Mouse (Mus musculus) forebrain, embryonic 11.5 days (tissue): ENCODE results near the gene Olfr960. TPM values are rescaled to one million over a fixed set of nuclear protein-coding genes. Genes with fewer than 3 reads are reported as not detected.

ENCODE experiments used
- ATAC-seq: fragments of 200-750 bp; cut with Nextera tagmentation; replicated peaks from 2 replicates; pipeline ENCODE4 v1.8.0; 2017; ENCODE audit warnings: moderate TSS enrichment; ENCODE audit not compliant: low FRiP score
- DNase-seq: peaks from one replicate; pipeline ENCODE4 v3.0.0-alpha.2; 2017; ENCODE audit warnings: low spot score
- H3K27ac ChIP-seq: fragments of 300-500 bp; sonication (generic); 2 replicates; pipeline ENCODE4 v1.5.1; 2014; ENCODE audit warnings: low read depth, low read length
- H3K27me3 ChIP-seq: fragments of 300-500 bp; sonication (generic); 2 replicates; pipeline ENCODE4 v1.6.1; 2014; ENCODE audit warnings: mild to moderate bottlenecking, low read length, mixed read lengths; ENCODE audit not compliant: control insufficient read depth, insufficient read depth
- H3K36me3 ChIP-seq: fragments of 300-500 bp; sonication (generic); 2 replicates; pipeline ENCODE4 v1.6.1; 2014; ENCODE audit warnings: mild to moderate bottlenecking, low read length, moderate library complexity, mixed read lengths; ENCODE audit not compliant: control insufficient read depth, insufficient read depth
- H3K4me1 ChIP-seq: fragments of 300-500 bp; sonication (generic); replicated peaks from 2 replicates; pipeline ENCODE4 v1.6.1; 2014; ENCODE audit warnings: low read length, mixed read lengths; ENCODE audit not compliant: control insufficient read depth, insufficient read depth
- H3K4me2 ChIP-seq: fragments of 300-500 bp; sonication (generic); 2 replicates; pipeline ENCODE4 v1.6.1; 2014; ENCODE audit warnings: low read depth, mild to moderate bottlenecking, low read length, moderate library complexity, mixed read lengths; ENCODE audit not compliant: severe bottlenecking
- H3K4me3 ChIP-seq: fragments of 300-500 bp; sonication (generic); 2 replicates; pipeline ENCODE4 v1.5.1; 2014; ENCODE audit warnings: low read depth, low read length
- H3K9ac ChIP-seq: fragments of 300-500 bp; sonication (generic); 2 replicates; pipeline ENCODE4 v1.6.1; 2014; ENCODE audit warnings: low read length
- H3K9me3 ChIP-seq: fragments of 300-500 bp; sonication (generic); 2 replicates; pipeline ENCODE4 v1.6.1; 2016; ENCODE audit warnings: low read length, mixed read lengths; ENCODE audit not compliant: control insufficient read depth
- WGBS: fragments of 180-500 bp; shearing (Covaris S2); extraction: QIAGEN DNeasy Blood & Tissue Kit; methylation state at CpG from one replicate; pipeline ENCODE4 v1.1.7; 2014; 5-methylcytosine and 5-hydroxymethylcytosine counted together
- polyA plus RNA-seq: library from polyadenylated mRNA; unstranded; fragments of >200 nt; fragmentation: Nextera tagmentation; extraction: Ambion mirVana; gene quantifications from 2 replicates; pipeline ENCODE4 v1.2.1, GENCODE M21; 2014

Olfr960 gene
- polyA plus RNA-seq, 1 experiment from 2014 or later, result not detected

DNA sequence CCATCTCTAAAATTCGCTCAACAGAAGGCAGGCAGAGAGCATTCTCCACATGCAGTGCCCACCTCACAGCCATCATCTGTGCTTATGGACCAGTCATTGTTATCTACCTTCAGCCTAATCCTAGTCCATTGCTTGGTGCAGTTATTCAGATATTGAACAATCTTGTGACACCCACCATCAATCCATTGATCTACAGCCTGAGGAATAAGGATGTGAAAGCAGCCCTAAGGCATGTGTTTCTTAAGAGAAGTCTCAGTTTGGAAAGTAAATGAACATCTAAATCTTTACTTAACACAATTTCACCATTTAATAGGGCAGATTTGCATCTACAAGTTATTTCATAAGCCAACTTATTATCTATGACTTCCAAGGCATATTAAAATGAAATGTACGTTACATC, 48.5 kb downstream of the Olfr960 start:
- H3K4me3 ChIP-seq, result no peak overlapping the region
- no peaks in the 10 kb centered on the region for H3K9me3 ChIP-seq
- 86% methylated on average over 2 of the region's 2 CpGs for WGBS
- H3K36me3 ChIP-seq, result no peaks in the 10 kb centered on the region
- H3K9ac ChIP-seq, result no peak overlapping the region
- no peaks in the 10 kb centered on the region for H3K27me3 ChIP-seq
- DNase-seq (no peak), ATAC-seq (no peak)
- no peak overlapping the region for H3K27ac ChIP-seq
- no peak overlapping the region for H3K4me2 ChIP-seq
- H3K4me1 ChIP-seq, result no peaks in the 10 kb centered on the region

Other genes starting within 250 kb of the Olfr960 start
- not detected in 2 replicates for gene Olfr951, start 234.0 kb upstream of the Olfr960 start, polyA plus RNA-seq
- gene Olfr952, start 194.2 kb upstream of the Olfr960 start, polyA plus RNA-seq, result not detected in 2 replicates
- gene Olfr954, start 164.7 kb upstream of the Olfr960 start, polyA plus RNA-seq, result not detected in 2 replicates
- not detected in 2 replicates for gene Olfr955, start 149.4 kb upstream of the Olfr960 start, polyA plus RNA-seq
- not detected in 2 replicates for gene Olfr44, start 127.4 kb upstream of the Olfr960 start, polyA plus RNA-seq
- gene Olfr957, start 105.6 kb upstream of the Olfr960 start, polyA plus RNA-seq, result not detected in 2 replicates
- gene Olfr958, start 67.3 kb upstream of the Olfr960 start, polyA plus RNA-seq, result not detected in 2 replicates
- not detected in 2 replicates for gene Olfr959, start 45.8 kb upstream of the Olfr960 start, polyA plus RNA-seq
- gene AW551984, start 17.0 kb upstream of the Olfr960 start, polyA plus RNA-seq, result 16.0 and 17.4 TPM in 2 replicates
- gene Olfr148, start 10.7 kb upstream of the Olfr960 start, polyA plus RNA-seq, result not detected in 2 replicates
- gene Olfr961, start 23.7 kb downstream of the Olfr960 start, polyA plus RNA-seq, result not detected in 2 replicates
- gene Olfr963, start 45.8 kb downstream of the Olfr960 start, polyA plus RNA-seq, result not detected in 2 replicates
- not detected in 2 replicates for gene Olfr149, start 85.7 kb downstream of the Olfr960 start, polyA plus RNA-seq
- not detected in 2 replicates for gene Olfr965, start 90.0 kb downstream of the Olfr960 start, polyA plus RNA-seq
- gene Olfr150, start 109.6 kb downstream of the Olfr960 start, polyA plus RNA-seq, result not detected in 2 replicates
- gene Olfr967, start 124.9 kb downstream of the Olfr960 start, polyA plus RNA-seq, result not detected in 2 replicates
- gene Olfr968, start 161.9 kb downstream of the Olfr960 start, polyA plus RNA-seq, result not detected in 2 replicates
- gene Olfr969, start 169.6 kb downstream of the Olfr960 start, polyA plus RNA-seq, result not detected in 2 replicates
- gene Olfr970, start 187.5 kb downstream of the Olfr960 start, polyA plus RNA-seq, result not detected in 2 replicates
- not detected in 2 replicates for gene Olfr971, start 215.5 kb downstream of the Olfr960 start, polyA plus RNA-seq
- gene Olfr972, start 245.0 kb downstream of the Olfr960 start, polyA plus RNA-seq, result not detected in 2 replicates